Mouse (Mus musculus): ENCODE results near the gene Cabp4. TPM values are rescaled to one million over a fixed set of nuclear protein-coding genes. Genes with fewer than 3 reads are reported as not detected.

The Cabp4 gene
- 0.12 TPM in 1 of 2 replicates, not detected in the other for polyA plus RNA-seq (2014; fragmentation: Nextera tagmentation; extraction: Ambion mirVana)

GRCm38 (mm10) chr19:4143759-4144268, at the start of gene Cabp4:
Gene Cabp4 (minus strand): TSS chr19:4144033.
- no peaks in the 10 kb centered on the region for H3K9me3 ChIP-seq (ENCODE audit: control insufficient read depth, low read length)
- no peaks in the 10 kb centered on the region for H3K36me3 ChIP-seq (ENCODE audit: control insufficient read depth, insufficient read depth, low read length)
- H3K27me3 ChIP-seq (replicated peaks; ENCODE audit: control insufficient read depth, insufficient read depth, low read length): no peaks in the 10 kb centered on the region
- no peak within 1 kb of the TSS for H3K9ac ChIP-seq (ENCODE audit: low read depth, low read length)
- ATAC-seq (ENCODE audit: low read depth) (no peak), DNase-seq (ENCODE audit: low spot score) (no peak)
- no peak within 1 kb of the TSS for H3K4me3 ChIP-seq (ENCODE audit: low read depth, low read length)
- H3K4me1 ChIP-seq (ENCODE audit: control insufficient read depth, insufficient read depth, low read length): peaks cover 5% of the 10 kb centered on the region; the same call in 1 of the 2 replicates
- 88% methylated on average over 7 of the region's 7 CpGs for WGBS
- no peak within 1 kb of the TSS for H3K4me2 ChIP-seq (ENCODE audit: low read depth, low read length)
- H3K27ac ChIP-seq (replicated peaks; ENCODE audit: low read depth, low read length): no peak within 1 kb of the TSS

- DNase-seq (ENCODE audit: low spot score) (no peak), ATAC-seq (ENCODE audit: low read depth) (no peak)
- Histone ChIP-seq H3K4me3 (ENCODE audit: low read depth, low read length) (peak overlapping the region; percentile 94), H3K27ac (replicated peaks; ENCODE audit: low read depth, low read length) (no peak overlapping the region), H3K4me2 (ENCODE audit: low read depth, low read length) (peak overlapping the region; percentile 91), H3K4me1 (ENCODE audit: control insufficient read depth, insufficient read depth, low read length) (peaks cover 17% of the 10 kb centered on the region), H3K9me3 (ENCODE audit: control insufficient read depth, low read length) (no peaks in the 10 kb centered on the region), H3K36me3 (ENCODE audit: control insufficient read depth, insufficient read depth, low read length) (peaks cover 47% of the 10 kb centered on the region), H3K27me3 (replicated peaks; ENCODE audit: control insufficient read depth, insufficient read depth, low read length) (no peaks in the 10 kb centered on the region), H3K9ac (ENCODE audit: low read depth, low read length) (peak overlapping the region; percentile 96)
- 64% methylated on average over 6 of the region's 6 CpGs for WGBS
Observed at GRCm38 (mm10) chr19:4193129-4193528, 49.3 kb upstream of the Cabp4 start.

GRCm38 (mm10) chr19:4192251-4192985, 48.6 kb upstream of the Cabp4 start:
- H3K27ac ChIP-seq (replicated peaks; ENCODE audit: low read depth, low read length): peak overlapping the region; percentile 91
- ATAC-seq (ENCODE audit: low read depth) (peak; percentile 45; the same call in 1 of the 2 replicates), DNase-seq (ENCODE audit: low spot score) (peak; percentile 53)
- H3K27me3 ChIP-seq (replicated peaks; ENCODE audit: control insufficient read depth, insufficient read depth, low read length): no peaks in the 10 kb centered on the region
- H3K9ac ChIP-seq (ENCODE audit: low read depth, low read length): peak overlapping the region; percentile 96
- H3K4me2 ChIP-seq (ENCODE audit: low read depth, low read length): peak overlapping the region; percentile 91
- H3K4me1 ChIP-seq (ENCODE audit: control insufficient read depth, insufficient read depth, low read length): peaks cover 17% of the 10 kb centered on the region
- H3K9me3 ChIP-seq (ENCODE audit: control insufficient read depth, low read length): no peaks in the 10 kb centered on the region
- under 1% methylated on average over 20 of the region's 52 CpGs for WGBS
- H3K36me3 ChIP-seq (ENCODE audit: control insufficient read depth, insufficient read depth, low read length): peaks cover 42% of the 10 kb centered on the region
- H3K4me3 ChIP-seq (ENCODE audit: low read depth, low read length): peak overlapping the region; percentile 94

GRCm38 (mm10) chr19:4191528-4192250, 47.9 kb upstream of the Cabp4 start, which contains the start of gene Ppp1ca:
Gene Ppp1ca (plus strand): TSS chr19:4192065.
- DNase-seq (ENCODE audit: low spot score): peak; percentile 96
- 8% methylated on average over 30 of the region's 47 CpGs for WGBS
- no peaks in the 10 kb centered on the region for H3K27me3 ChIP-seq (replicated peaks; ENCODE audit: control insufficient read depth, insufficient read depth, low read length)
- peak within 1 kb of the TSS; percentile 91 for H3K4me2 ChIP-seq (ENCODE audit: low read depth, low read length)
- peak; percentile 93 for ATAC-seq (ENCODE audit: low read depth)
- H3K27ac ChIP-seq (replicated peaks; ENCODE audit: low read depth, low read length): peak within 1 kb of the TSS; percentile 91
- H3K36me3 ChIP-seq (ENCODE audit: control insufficient read depth, insufficient read depth, low read length): peaks cover 34% of the 10 kb centered on the region
- peak within 1 kb of the TSS; percentile 96 for H3K9ac ChIP-seq (ENCODE audit: low read depth, low read length)
- H3K9me3 ChIP-seq (ENCODE audit: control insufficient read depth, low read length): no peaks in the 10 kb centered on the region
- H3K4me1 ChIP-seq (ENCODE audit: control insufficient read depth, insufficient read depth, low read length): peaks cover 17% of the 10 kb centered on the region
- H3K4me3 ChIP-seq (ENCODE audit: low read depth, low read length): peak within 1 kb of the TSS; percentile 94

- WGBS: 53% methylated on average over 4 of the region's 4 CpGs
- no peak for ATAC-seq (ENCODE audit: low read depth)
Observed at GRCm38 (mm10) chr19:4190831-4191334, 47.0 kb upstream of the Cabp4 start, which contains the start of gene Tbc1d10c. Gene Tbc1d10c (minus strand): TSS chr19:4191284.

GRCm38 (mm10) chr19:4189051-4189620, 45.3 kb upstream of the Cabp4 start:
- Histone ChIP-seq H3K9me3 (ENCODE audit: control insufficient read depth, low read length) (no peaks in the 10 kb centered on the region), H3K27ac (replicated peaks; ENCODE audit: low read depth, low read length) (no peak overlapping the region), H3K4me1 (ENCODE audit: control insufficient read depth, insufficient read depth, low read length) (peaks cover 27% of the 10 kb centered on the region), H3K9ac (ENCODE audit: low read depth, low read length) (no peak overlapping the region), H3K4me2 (ENCODE audit: low read depth, low read length) (no peak overlapping the region), H3K4me3 (ENCODE audit: low read depth, low read length) (no peak overlapping the region), H3K36me3 (ENCODE audit: control insufficient read depth, insufficient read depth, low read length) (peaks cover 10% of the 10 kb centered on the region), H3K27me3 (replicated peaks; ENCODE audit: control insufficient read depth, insufficient read depth, low read length) (no peaks in the 10 kb centered on the region)
- 81% methylated on average over 12 of the region's 12 CpGs for WGBS
- DNase-seq (ENCODE audit: low spot score) (no peak), ATAC-seq (ENCODE audit: low read depth) (no peak)

More at GRCm38 (mm10) chr19:4190831-4191334, 47.0 kb upstream of the Cabp4 start, which contains the start of gene Tbc1d10c:
- H3K4me1 ChIP-seq (ENCODE audit: control insufficient read depth, insufficient read depth, low read length): peaks cover 17% of the 10 kb centered on the region
- peak within 1 kb of the TSS; percentile 91 for H3K4me2 ChIP-seq (ENCODE audit: low read depth, low read length)
- no peaks in the 10 kb centered on the region for H3K27me3 ChIP-seq (replicated peaks; ENCODE audit: control insufficient read depth, insufficient read depth, low read length)
- no peaks in the 10 kb centered on the region for H3K9me3 ChIP-seq (ENCODE audit: control insufficient read depth, low read length)
- H3K36me3 ChIP-seq (ENCODE audit: control insufficient read depth, insufficient read depth, low read length): peaks cover 28% of the 10 kb centered on the region
- H3K4me3 ChIP-seq (ENCODE audit: low read depth, low read length): peak within 1 kb of the TSS; percentile 94
- DNase-seq (ENCODE audit: low spot score): no peak
- peak within 1 kb of the TSS; percentile 91 for H3K27ac ChIP-seq (replicated peaks; ENCODE audit: low read depth, low read length)
- H3K9ac ChIP-seq (ENCODE audit: low read depth, low read length): peak within 1 kb of the TSS; percentile 96

GRCm38 (mm10) chr19:4187303-4187702, 43.5 kb upstream of the Cabp4 start:
- no peaks in the 10 kb centered on the region for H3K9me3 ChIP-seq (ENCODE audit: control insufficient read depth, low read length)
- H3K4me2 ChIP-seq (ENCODE audit: low read depth, low read length): no peak overlapping the region
- H3K4me3 ChIP-seq (ENCODE audit: low read depth, low read length): no peak overlapping the region
- 64% methylated on average over 3 of the region's 3 CpGs for WGBS
- no peak for DNase-seq (ENCODE audit: low spot score)
- no peaks in the 10 kb centered on the region for H3K27me3 ChIP-seq (replicated peaks; ENCODE audit: control insufficient read depth, insufficient read depth, low read length)
- H3K9ac ChIP-seq (ENCODE audit: low read depth, low read length): no peak overlapping the region
- ATAC-seq (ENCODE audit: low read depth): no peak
- H3K4me1 ChIP-seq (ENCODE audit: control insufficient read depth, insufficient read depth, low read length): peaks cover 16% of the 10 kb centered on the region
- H3K36me3 ChIP-seq (ENCODE audit: control insufficient read depth, insufficient read depth, low read length): no peaks in the 10 kb centered on the region
- no peak overlapping the region for H3K27ac ChIP-seq (replicated peaks; ENCODE audit: low read depth, low read length)
